Mouse (Mus musculus): ENCODE data around the gene Igdcc4. TPM values are rescaled to one million over a fixed set of nuclear protein-coding genes. Genes with fewer than 3 reads are reported as not detected.
A peak's percentile ranks its signal among the peaks of the same experiment; 100 is the strongest.
"Not testable (repeated sequence)": the region's sequence is repeated elsewhere in the genome, so short reads cannot be mapped to it uniquely, and the experiment has no call there.

Gene Igdcc4
- 10 to 100 TPM; 20.5 to 26.1 TPM for total RNA-seq (2021)
- long read RNA-seq, experiment 1, full-length matches to known transcripts: 4 of 13 reads
- long read RNA-seq, experiment 1, partial matches to known transcripts: 8 of 13 reads
- long read RNA-seq, experiment 1, other reads (novel, unspliced or antisense): 1 of 13 reads
- long read RNA-seq, experiment 2, full-length matches to known transcripts: 5 of 13 reads
- long read RNA-seq, experiment 2, partial matches to known transcripts: 4 of 13 reads
- long read RNA-seq, experiment 2, other reads (novel, unspliced or antisense): 4 of 13 reads

DNA sequence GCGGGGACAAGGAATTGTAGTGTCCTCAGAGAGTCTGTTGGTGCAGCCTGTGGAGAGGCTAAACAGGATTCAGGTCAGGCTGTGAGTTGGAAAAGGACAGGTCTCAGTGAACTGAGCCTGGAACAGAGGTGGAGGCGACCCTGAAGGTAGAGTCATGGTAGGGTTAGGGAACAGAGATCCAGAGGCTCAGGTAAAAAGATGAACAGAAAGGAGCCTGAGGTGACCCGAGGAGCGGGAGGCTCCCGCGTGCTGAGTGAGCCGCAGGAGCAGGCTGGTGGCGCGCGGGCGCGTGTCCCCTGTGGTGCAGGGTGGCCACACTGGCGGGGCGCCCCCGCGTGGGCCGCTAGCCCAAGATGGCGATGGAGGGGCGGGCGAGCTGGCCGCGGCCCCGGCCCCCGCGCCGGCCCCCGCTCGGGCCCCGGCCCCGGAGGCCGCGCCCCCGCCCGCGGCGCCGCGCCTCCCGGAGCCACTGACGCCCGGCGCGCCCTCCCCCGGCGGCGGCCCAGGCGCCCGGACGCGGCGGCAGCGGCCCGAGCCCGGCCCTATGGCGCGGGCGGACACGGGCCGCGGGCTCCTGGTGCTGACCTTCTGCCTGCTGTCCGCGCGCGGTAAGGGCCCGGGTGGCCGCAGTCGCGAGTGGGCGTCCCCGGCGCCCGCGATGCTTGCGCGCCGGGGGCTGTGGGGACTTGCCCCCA lies at the start of gene Igdcc4:
Igdcc4 (plus strand) TSS at position 496 of the 695 bp plus-strand sequence.
- intact Hi-C loops (cut with DNase I): no loop called here
- peak; percentile 24 to 40 for DNase-seq (ENCODE audit: low spot score in 2 of 2)

DNA sequence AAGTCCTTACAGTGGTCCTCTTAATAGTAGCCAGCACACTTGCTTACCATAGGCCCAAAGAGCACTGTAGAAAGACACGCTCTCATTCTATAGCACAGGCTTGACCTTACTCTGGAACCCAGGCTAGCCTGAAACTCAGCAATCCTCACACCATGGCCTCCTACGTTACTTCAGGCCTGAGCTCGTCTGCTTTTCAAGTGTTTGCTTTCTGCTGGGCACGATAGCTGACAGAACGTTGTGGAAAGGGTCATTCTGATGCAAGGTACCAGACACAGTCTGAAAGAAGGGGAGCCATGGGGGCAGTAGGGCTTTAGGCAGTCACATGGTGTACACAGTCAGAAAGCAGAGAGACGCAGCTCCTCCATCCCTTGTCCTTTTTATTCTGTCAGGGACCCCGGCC lies 37.0 kb upstream of the Igdcc4 start:
- intact Hi-C loops (cut with DNase I): no loop called here
- DNase-seq (ENCODE audit: low spot score in 2 of 2): no peak

DNA sequence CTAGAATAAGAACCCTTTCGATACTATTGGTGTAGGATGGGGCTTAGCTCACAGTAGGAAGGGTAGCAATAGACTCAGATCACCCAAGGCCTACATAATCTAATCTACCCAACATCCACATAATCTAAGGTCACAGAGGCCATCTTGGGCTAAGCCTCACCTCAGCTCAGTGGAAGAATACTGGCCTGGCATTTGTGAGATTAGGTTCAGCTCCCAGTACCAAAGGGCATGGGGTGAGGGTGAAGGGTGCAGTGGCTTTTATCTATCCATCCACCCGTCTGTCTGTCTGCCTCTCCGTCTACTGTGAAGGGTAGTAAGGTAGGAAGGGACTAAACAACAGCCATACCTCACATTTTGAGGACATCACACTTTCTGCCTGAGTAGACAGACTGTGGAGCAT lies 30.7 kb upstream of the Igdcc4 start:
- intact Hi-C loops (cut with DNase I): loop anchor here (10.0 kb wide), 1 partner anchor 244 kb away; no protein-coding TSS in a partner anchor
- no peak for DNase-seq (ENCODE audit: low spot score in 2 of 2)

DNA sequence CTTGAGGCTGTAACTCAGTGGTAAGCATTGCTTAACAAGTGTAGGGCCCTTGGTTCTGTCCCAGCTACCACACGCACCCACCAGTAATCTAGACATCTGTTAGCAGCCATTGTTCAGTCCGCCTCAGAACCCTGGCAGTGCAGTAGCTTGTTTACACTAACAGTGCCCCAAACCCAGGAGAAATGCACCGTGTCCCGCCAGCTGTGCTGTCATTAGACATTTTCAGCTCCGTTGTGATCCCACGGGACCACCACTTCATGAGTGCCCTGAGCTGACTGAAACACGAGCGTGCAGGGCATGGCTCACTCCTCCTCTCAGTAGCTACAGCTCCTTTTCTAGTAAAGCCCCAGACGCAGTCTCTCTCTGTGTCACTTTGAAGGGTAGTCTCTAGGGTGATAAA lies 27.7 kb upstream of the Igdcc4 start:
- DNase-seq (ENCODE audit: low spot score in 2 of 2): no peak
- intact Hi-C loops (cut with DNase I): loop anchor here (10.0 kb wide), 1 partner anchor 241 kb away; no protein-coding TSS in a partner anchor

DNA sequence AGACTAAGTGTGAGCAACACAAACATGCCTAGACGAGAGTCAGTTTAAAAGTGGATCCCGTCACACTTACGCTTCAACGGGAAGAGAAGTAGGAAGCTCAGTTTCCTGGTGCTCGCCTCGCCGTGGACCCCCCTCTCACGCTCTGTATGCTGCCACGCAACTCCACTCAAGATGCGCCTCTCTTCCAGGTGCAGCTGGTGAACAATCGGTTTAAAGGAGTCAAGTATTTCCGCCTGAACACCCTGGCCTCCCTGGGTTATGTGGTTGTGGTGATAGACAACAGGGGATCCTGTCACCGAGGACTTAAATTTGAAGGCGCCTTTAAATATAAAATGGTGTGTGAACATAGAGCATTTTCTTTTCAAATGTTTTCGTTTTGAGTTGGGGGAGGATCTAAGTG lies 27.0 kb upstream of the Igdcc4 start:
- intact Hi-C loops (cut with DNase I): loop anchor here (10.0 kb wide), 1 partner anchor 241 kb away; no protein-coding TSS in a partner anchor
- DNase-seq (ENCODE audit: low spot score in 2 of 2): no peak

DNA sequence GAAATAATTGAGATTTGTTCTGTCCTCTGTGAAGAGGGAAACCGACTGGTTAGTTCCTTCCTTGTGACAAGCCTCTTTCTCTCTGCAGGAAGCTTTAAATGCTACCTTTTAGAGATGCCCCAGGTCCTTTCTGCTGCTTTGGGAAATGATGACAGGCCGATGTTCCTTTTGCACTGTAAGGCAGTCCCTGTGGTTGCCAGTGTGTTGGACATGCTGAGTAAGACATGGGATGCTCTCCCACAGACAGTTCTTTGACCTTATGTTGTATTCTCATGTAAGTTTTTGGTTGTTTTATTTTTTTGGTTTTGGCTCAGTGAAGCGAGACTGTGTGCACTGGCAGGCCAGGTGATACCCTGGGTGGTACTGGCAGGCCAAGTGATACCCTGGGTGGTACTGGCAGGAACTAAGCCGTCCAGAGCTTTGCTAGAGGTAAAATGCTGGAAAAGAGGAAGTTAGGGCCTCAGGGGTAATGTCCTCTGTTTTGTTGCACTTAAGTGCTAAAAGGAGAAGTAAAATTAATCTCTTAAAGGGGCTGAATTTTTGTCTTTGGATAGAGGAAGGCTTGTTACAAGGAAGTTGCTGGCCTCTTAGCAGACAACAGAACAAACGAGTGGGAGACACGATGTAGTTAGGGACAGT lies 26.3 kb upstream of the Igdcc4 start:
- intact Hi-C loops (cut with DNase I): loop anchor here (5.0 to 10.0 kb wide), 2 partner anchors 33 to 240 kb away; no protein-coding TSS in a partner anchor
- no peak for DNase-seq (ENCODE audit: low spot score in 2 of 2)

DNA sequence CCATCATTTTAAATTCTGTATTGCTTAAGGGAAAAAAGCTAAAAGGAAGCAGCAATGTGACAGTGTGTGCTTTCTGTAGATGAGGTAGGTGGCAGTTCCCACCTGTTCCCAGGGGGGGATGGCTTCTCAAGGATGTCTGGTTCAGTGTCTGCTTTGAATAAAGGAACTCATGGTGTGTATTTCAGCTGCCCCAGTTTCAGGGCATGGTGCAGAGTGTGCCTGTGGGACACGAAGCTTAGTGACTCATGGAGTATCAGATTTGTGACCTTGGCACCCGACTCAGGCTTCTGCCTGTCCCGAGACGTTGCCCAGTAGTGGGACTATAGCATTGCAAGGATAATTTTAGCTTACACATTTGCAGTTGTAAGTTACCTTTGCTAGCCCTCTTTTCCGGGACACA lies 23.8 kb upstream of the Igdcc4 start:
- no peak for DNase-seq (ENCODE audit: low spot score in 2 of 2)
- intact Hi-C loops (cut with DNase I): loop anchor here (5.0 to 10.0 kb wide), 2 partner anchors 35 to 237 kb away; no protein-coding TSS in a partner anchor

DNA sequence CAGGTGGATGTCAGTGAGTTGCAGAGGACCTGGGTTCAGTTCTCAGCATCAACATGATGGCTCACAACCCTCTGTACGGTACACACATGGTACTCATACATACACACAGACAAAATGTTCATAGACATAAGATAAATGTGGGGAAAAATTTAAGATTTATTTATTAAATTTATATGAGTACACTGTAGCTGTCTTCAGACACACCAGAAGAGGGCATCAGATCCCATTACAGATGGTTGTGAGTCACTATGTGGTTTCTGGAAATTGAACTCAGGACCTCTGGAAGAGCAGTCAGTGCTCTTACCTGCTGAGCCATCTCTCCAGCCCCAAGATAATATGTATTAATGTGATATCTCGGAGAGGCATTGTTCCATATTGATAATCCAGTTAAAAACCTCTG lies 21.1 kb upstream of the Igdcc4 start:
- intact Hi-C loops (cut with DNase I): loop anchor here (5.0 kb wide), 1 partner anchor 42 kb away; no protein-coding TSS in a partner anchor
- DNase-seq (ENCODE audit: low spot score in 2 of 2): not testable (repeated sequence)

DNA sequence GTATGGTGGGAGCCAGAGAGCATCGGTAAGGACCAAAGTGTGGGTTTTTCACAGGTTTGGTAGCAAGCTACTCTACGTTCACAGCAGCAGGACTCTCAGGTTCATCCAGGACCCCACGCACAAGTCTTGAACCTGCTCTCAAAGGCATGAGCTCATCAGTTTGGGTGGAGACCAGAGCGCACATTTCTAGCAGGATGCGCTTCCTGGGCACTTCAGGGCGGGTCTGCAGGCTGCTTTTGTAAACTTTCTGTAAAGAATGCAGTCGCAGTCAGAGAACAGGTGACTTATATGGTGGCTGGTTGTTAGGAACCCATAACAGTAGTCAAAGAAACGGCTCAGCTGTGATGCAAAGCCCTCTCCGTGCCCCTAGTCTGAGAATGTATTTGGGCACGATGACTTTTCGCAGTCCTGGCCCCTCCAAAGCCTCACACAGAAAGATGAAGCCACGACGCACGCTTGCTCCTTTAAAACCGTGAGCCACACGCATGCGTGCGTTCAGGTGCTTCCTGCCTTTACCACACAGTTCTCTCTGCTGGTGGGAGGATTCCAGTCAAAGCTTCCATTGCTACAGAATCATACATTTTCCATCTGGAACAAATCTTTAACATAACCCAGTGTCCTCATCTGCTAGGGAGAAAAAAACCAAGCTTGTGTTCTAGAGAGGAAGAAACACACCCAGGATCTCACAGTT lies 18.1 kb upstream of the Igdcc4 start:
- DNase-seq (ENCODE audit: low spot score in 2 of 2): no peak
- intact Hi-C loops (cut with DNase I): loop anchor here (5.0 kb wide), 1 partner anchor 39 kb away; no protein-coding TSS in a partner anchor

DNA sequence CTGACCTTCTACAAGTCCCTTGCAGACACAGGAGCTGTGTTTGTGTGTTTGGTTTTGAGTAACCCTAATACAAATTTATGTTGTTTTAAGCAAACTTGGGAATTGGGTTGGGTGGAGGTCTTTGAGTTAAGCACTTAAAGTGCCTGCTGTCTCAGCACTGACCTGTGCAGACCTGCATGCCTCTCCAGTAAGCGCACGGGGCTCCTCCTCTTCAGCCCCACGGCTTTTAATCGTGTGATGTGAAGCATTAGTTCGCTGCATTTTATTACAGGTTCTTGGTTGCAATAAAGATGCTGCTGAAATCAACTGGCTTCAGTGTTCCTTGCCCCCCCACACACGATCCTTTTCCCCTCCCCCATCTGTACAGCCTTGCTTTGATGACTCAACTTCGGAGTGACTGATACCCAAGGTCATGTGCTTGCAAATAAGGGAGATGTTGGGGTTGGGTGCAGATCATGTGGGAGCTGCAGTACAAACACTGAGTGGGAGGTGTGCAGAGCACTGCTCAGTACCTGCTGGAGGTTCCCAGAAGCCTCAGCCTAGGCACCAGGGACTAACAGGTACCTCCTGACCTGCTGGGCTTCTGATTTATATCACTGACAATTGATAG lies 17.0 kb upstream of the Igdcc4 start:
- intact Hi-C loops (cut with DNase I): loop anchor here (5.0 kb wide), 1 partner anchor 38 kb away; no protein-coding TSS in a partner anchor
- peak in 1 of 2 experiments; percentile 24 for DNase-seq (ENCODE audit: low spot score in 2 of 2)

DNA sequence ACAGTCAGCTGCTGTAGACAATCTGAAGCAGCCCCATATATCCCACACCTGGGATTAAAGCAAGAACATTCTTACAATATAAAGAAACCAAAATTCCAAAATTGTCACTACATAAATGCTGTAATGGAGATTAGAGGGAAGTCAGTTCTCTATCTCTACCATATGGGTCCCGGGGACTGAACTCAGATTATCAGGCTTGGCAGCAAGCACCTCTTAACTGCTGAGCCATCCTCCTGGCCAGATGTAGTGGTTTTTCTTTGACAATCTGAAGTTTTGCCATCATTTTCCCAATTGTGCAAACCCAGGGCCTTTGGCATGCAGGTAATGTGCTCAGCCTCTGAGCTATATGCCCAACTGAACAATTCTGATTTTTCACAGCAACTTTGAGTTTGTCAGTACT lies 16.0 kb upstream of the Igdcc4 start:
- intact Hi-C loops (cut with DNase I): no loop called here
- DNase-seq (ENCODE audit: low spot score in 2 of 2): no peak

DNA sequence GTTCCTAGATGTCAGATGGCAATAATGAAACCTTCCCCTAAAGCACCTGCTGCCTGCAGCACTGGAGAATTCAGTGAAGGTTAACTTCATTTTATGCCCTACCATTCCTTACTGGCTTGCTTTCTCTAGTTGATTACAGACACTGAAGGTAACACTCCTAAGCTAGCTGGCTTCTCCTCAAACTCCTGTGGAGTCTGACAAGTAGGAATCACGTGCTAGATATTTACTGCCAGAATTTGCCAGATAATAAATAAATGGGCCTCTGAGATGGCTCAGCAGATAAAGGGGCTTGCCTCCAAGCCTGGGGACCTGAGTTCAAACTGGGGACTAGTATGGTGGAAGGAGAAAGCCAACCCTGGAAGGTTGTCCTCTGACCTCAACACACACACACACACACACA lies 14.5 kb upstream of the Igdcc4 start:
- intact Hi-C loops (cut with DNase I): no loop called here
- no peak for DNase-seq (ENCODE audit: low spot score in 2 of 2)

DNA sequence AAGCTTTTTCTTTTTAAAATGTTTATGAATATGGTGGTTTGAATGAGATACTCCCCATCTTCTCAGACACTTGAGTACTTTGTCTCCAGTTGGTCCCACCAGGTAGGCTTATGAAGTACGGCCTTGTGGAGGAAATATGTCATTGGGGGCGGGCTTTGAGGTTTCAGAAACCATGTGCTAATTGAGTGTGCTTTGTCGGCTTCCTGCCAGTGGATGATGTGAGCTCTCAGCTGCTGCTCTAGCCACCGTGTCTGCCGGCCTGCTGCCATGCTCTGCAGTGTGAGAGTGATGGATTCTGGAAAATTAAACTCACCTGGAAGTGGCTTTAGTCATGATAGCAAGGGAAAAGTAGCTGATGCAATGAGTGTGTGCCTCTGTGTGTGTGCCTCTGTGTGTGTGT lies 13.8 kb upstream of the Igdcc4 start:
- intact Hi-C loops (cut with DNase I): no loop called here
- no peak for DNase-seq (ENCODE audit: low spot score in 2 of 2)

DNA sequence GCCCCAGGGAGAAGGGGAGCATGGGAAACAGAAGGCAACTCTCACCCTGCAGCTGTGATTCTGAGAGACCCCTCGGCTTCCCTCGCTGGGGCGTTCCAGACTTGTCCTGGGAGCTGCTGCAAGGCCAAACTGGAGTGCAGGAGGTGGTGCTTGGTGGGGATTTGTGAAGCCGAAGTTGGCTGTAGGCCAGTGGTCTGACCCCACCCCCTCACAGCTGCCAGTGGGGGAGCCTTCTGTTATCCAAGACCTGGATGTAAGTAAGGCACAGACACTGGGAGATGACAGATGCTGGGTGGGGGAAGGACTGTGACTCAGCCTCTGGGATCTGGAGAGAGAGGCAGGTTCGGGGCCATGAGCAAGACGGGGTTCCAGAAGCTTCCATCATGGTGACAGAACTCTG lies 7.0 kb upstream of the Igdcc4 start:
- DNase-seq (ENCODE audit: low spot score in 2 of 2): peak; percentile 39 to 50
- intact Hi-C loops (cut with DNase I): no loop called here

DNA sequence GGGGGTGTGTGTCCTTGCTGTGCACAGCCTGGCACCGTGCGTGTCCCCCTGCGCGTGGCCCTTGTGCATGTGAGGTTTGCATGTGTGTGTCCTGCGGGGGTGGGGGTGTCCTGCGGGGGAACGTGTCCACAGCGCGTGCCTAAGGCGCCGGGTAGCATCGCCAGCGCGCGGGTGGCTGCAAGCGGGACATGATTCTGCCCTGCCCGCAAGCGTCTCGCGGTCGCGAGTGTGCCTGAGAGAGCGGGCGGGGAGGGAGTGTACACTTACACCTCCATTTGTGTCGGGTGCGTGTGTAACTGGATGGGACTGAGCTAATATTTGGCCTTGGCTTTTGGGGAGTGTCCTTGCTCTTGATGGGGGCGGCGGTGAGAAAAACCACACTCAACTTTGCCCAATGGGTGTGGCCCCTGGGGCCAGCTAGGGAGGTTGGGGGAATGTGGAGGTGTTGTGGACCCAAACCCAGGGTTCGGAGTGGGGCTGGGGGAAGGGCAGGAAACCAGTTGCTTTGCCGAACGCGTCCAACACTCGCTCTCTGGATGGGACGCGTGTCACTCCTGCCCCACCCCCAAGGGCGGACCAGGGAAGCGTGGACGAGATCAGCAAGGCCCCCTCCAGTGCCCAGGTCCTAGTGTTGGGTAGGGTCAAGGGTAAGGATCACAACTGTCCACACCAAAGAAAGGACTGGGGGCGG lies 545 bp downstream of the Igdcc4 start:
- intact Hi-C loops (cut with DNase I): no loop called here
- DNase-seq (ENCODE audit: low spot score in 2 of 2): peak; percentile 33 to 59

DNA sequence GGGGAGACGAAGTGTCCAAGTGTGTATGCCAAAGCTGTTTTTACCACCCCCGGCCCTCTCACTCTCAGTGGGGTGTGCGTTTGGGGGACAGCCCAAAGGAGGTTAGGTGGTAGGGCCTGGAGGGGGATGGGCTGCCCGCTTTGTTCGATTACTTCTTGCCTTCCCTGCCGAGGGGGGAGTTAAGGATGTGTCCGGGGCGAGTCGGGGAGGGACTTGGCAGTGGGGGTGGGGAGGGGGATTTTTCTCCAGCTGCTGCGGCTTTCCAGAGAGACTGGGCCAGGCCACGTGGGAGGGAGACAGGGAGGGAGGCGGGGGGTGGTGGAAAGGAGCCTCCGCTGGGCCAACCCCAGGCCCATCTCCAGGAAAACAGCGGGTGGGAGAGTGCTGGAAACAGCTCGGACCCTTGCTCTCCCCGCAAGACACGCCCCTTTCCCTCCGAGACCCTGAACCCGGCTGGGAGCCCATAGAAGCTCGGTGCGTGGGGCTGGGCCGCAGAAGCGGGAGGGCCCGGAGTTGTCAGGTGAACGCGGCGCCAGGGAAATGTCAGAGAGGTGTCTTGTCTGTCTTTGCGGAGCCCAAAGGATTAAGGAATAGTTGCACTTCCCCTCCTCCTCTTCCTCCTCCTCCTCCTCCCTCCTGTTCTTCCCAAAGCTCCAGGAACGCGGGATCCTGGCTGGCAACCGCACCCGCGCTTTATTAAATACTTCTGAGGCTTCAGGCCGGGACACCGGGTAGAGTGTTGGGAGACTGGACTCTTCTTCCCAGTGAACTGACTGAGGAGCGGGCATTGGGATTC lies 1.3 kb downstream of the Igdcc4 start:
- intact Hi-C loops (cut with DNase I): no loop called here
- peak; percentile 24 to 54 for DNase-seq (ENCODE audit: low spot score in 2 of 2)

DNA sequence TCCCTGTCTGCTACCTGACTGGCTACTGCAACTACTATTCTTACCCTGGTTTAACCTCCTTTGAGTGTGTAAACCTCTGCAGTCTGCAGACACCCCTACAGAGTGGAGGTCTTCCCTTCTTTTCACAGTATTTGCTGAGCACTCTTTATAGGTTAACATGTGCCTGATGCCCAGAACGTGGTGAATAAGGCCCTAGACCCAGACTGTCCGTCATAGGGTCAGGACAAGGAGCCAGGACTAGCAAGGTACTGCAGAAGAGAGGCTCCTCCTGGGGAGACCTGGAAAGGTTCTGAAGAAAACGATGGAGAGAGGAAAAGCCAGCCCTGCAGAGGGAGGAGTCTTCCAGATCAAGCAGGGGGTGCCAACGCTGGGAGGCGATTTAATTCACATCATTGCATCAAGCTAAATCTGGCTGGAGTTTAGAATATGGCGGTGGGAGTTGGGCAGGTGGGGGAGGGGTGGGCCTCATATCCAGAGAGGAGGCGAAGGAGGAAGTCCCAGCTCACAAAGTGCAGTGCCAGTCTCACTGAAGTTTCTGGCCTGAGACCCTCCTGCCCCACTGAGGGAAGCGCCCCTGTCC lies 2.0 kb downstream of the Igdcc4 start:
- DNase-seq (ENCODE audit: low spot score in 2 of 2): peak in 1 of 2 experiments; percentile 59
- intact Hi-C loops (cut with DNase I): no loop called here

All from left cerebral cortex, postnatal 14 days (tissue).